Mouse (Mus musculus) urinary bladder, adult 2 months (tissue): ENCODE data around the gene Gnai3. TPM values are rescaled to one million over a fixed set of nuclear protein-coding genes. Genes with fewer than 3 reads are reported as not detected.

Experiments used
- DNase-seq: peaks from one replicate; pipeline ENCODE4 v3.0.0; 2022; ENCODE audit warnings: low spot score
- polyA plus RNA-seq: library from polyadenylated mRNA; depleted of rRNA; stranded (reverse); fragments of >200 nt; gene quantifications from 2 replicates; pipeline ENCODE4 v1.2.3, GENCODE M21; 2012; rRNA removed

Gene Gnai3
- polyA plus RNA-seq, 1 experiment = 75.8 TPM

DNA sequence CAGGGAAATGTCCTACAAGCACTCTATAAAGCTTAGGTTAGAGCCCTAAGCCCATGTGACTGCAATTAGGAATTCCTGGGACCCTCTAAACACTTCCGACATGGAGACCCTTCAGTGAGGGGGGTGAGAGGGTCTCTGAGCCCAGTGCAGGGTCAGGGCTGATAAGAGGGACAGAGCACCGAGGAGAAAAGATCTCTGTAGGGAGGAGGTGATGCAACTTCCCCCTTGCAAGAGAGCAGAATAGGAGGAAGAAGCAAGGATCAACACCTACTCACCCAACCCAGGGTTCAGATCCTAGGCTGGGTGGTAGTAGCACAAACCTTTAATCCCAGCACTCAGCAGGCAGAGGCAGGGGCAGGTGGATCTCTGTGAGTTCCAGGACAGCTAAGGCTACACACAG is 62.8 kb downstream of the Gnai3 start:
- DNase-seq = no peak

DNA sequence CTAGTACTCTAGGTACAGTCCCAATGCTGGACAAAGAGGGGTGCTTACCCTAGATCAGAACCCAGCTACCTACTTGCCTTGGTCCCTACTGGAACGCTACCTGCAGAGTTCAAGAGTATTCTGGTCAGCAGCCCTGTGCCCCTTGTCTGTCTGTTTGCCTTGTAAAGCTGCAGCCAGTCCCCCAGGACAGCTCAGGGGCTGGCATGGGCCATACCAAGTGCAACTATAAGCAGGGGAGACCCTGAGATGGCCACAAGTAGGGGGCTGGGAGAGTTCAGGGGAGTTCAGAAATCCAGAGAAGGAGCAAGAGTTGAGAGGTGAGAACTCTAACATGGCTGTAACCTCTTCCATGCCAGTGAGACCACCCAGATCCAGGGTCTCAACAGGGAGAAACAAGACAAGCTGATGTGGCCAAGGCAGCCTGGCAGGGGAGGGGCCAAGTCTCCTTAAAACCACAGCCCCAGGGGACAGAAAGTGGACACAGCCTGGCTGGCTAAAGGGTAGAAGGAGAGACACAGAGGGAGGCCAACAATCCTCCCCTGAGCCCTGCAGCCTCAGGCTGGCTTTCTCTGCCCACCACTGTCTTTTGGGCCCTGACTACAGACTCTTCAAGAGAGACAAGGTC is 63.6 kb downstream of the Gnai3 start:
- DNase-seq = no peak

DNA sequence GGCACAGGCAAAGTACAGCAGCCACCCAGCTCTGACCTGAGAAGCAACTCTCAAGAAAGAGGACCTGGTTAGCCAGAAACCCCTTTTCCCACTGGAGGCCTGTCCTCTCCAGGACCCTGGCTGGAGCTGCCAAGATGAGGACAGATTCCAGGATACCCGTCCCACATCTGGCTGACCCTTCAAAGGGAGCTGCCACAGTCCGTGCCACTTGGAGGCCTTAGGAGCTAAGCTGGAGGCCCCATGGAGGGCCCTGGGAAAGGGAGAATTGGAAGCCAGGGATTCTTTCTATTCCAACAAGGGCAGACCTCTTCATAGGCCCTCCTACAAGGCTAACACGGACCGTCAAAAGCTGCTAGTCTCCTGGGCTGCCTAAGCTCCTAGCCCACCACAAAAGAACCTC is 64.3 kb downstream of the Gnai3 start:
- no peak for DNase-seq

GRCm38 (mm10) chr3:108076836-108077235 is 69.1 kb downstream of the Gnai3 start:
- no peak for DNase-seq

DNA sequence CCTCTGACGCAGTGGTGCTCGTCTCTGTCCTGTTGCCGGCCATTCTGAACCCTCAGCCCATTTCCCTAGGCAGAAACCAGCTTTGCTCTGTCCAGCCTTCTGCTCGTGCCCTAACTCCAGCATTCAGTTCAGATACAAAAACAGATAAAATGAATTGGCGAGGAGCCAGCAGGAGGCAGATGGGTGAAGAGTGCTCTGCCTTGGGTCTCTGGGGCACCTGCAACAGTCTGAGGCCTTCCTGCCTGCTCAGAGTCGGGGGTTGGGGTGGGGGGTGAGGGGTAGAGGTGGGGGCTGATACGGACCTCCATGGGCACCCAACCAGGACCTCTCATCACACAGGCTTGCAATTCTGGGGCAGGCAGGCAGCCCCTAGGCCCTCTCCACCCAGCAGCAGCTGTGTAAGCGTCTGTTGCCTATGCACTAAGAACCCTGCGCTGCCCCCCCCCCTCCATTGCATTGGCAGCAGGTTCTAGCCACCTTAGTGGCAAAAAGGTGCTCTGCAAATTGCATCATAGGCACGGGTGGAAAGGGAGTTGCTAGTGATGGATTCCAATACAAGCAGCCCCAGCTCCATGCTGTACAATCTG is 72.9 kb downstream of the Gnai3 start:
- DNase-seq = no peak

GRCm38 (mm10) chr3:108070295-108071293 is 75.4 kb downstream of the Gnai3 start:
- DNase-seq = peak; percentile 64

- no peak for DNase-seq
These were observed 76.6 kb downstream of the Gnai3 start for GRCm38 (mm10) chr3:108069231-108069870.

DNA sequence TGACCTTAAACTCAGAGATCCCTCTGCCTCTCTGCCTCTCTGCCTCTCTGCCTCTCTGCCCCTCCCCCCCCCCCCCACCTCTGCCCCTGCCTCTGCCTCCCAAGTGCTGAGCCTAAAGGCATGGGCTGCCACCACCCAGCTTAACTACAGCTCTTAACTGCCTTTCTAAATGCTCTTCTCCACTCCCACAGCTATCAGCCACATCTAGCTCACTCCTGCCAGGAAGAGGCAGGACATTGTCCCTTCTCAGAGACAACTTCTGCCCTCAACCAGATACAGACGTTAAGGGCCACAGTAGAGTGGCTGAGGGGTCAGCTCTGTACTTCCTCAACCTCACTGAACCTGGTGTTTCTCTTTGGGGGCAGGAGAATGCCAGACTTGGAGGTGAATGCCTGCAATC is 77.1 kb downstream of the Gnai3 start:
- DNase-seq = no peak

- no peak for DNase-seq
These were observed 78.5 kb downstream of the Gnai3 start for GRCm38 (mm10) chr3:108067370-108067934.

GRCm38 (mm10) chr3:108065551-108065950 is 80.4 kb downstream of the Gnai3 start:
- DNase-seq = no peak

DNA sequence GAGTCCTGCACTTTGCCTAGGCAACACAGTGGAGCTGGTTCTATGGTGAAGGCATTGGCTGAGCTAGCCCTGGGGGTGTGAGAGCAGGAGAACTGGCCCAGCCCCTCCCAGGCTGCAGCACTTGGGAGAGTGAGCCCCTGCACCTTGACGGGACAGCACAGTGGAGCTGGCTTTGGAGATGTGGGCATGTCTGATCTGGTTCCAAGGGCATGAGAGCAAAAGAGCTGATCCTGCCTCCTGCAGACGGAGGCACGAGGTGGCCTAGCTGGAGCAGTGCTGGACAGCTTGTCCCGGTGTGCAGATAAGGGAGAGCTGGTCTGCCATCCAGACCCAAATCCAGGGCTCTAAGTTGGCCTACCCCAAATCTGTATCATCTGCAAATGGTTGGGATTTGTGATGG is 81.3 kb downstream of the Gnai3 start:
- DNase-seq = no peak

DNA sequence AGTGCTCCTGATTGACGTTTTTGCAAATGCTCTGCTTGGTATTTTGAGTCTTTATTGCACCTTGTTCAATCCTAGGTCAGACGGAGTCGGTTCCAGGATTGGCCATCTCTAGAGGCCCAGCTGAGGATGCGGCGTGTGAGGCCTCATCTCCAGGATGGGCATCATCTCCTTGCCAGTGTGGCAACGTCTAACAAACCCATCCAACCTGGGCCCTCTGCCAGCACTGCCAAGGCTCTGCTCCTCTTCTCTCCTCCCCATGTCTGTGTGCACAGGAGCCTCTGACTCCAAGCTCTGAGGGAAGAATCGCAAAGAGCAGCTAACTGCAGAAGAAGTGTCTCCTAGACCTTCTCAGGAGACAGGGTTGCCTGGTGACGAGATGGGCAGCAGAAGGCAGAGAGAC is 83.3 kb downstream of the Gnai3 start:
- DNase-seq = no peak

GRCm38 (mm10) chr3:108061420-108061819 is 84.5 kb downstream of the Gnai3 start:
- no peak for DNase-seq

Other genes with a start within 250 kb of the Gnai3 start
- 2.7 and 5.1 TPM in 2 replicates for gene Gstm7, start 214.3 kb downstream of the Gnai3 start, polyA plus RNA-seq
- 2.1 and 2.3 TPM in 2 replicates for gene Gstm6, start 202.4 kb downstream of the Gnai3 start, polyA plus RNA-seq
- 0.45 and 0.75 TPM in 2 replicates for gene Gstm3, start 176.9 kb downstream of the Gnai3 start, polyA plus RNA-seq
- 148 and 153 TPM in 2 replicates for gene Gstm2, start 159.7 kb downstream of the Gnai3 start, polyA plus RNA-seq
- gene Gstm1, start 128.2 kb downstream of the Gnai3 start, polyA plus RNA-seq = 9,762 and 10,289 TPM in 2 replicates
- 128 and 151 TPM in 2 replicates for gene Gstm4, start 101.3 kb downstream of the Gnai3 start, polyA plus RNA-seq
- 33.5 and 37.8 TPM in 2 replicates for gene Ampd2, start 59.5 kb downstream of the Gnai3 start, polyA plus RNA-seq
- 0.39 and 0.57 TPM in 2 replicates for gene Gnat2, start 53.4 kb downstream of the Gnai3 start, polyA plus RNA-seq
- gene Gpr61, start 8.7 kb upstream of the Gnai3 start, polyA plus RNA-seq = 0.01 TPM in 1 of 2 replicates, not detected in the other
- gene Amigo1, start 40.2 kb upstream of the Gnai3 start, polyA plus RNA-seq = 9.4 and 13.1 TPM in 2 replicates
- 8.3 and 8.6 TPM in 2 replicates for gene Cyb561d1, start 55.1 kb upstream of the Gnai3 start, polyA plus RNA-seq
- gene Atxn7l2, start 64.8 kb upstream of the Gnai3 start, polyA plus RNA-seq = 7.1 and 8.5 TPM in 2 replicates
- gene Sypl2, start 80.5 kb upstream of the Gnai3 start, polyA plus RNA-seq = 0.56 and 0.96 TPM in 2 replicates
- gene Psma5, start 110.8 kb upstream of the Gnai3 start, polyA plus RNA-seq = 108 and 130 TPM in 2 replicates
- 41.5 and 51.7 TPM in 2 replicates for gene Sort1, start 137.9 kb upstream of the Gnai3 start, polyA plus RNA-seq
- not detected in 2 replicates for gene Mybphl, start 218.8 kb upstream of the Gnai3 start, polyA plus RNA-seq
- 4.0 and 4.4 TPM in 2 replicates for gene Psrc1, start 237.7 kb upstream of the Gnai3 start, polyA plus RNA-seq